Comparison of ENCODE assay signal across 15 mouse cellular contexts in genomic region chr7:132356185-132356584, GRCm38 (mm10). TPM values are rescaled to one million over a fixed set of nuclear protein-coding genes. Genes with fewer than 3 reads are reported as not detected.
DNase-seq lines count a peak whose midpoint lies in the region; ATAC-seq and TF ChIP-seq lines count a peak whose summit lies in the region.
"Had no signal": no experiment of that assay in that cellular context is flagged by ENCODE, and none has a peak within 500 bp of the region (broad histone marks: within the 10 kb centered on the region; RNA-seq: fewer than 3 reads in every experiment).

No protein-coding gene starts in this region.

- H3K4me1 ChIP-seq in testis, adult 2 months (ENCODE audit: control insufficient read depth, insufficient read depth, low read length): no peaks in the 10 kb centered on the region
- peaks cover 13% of the 10 kb centered on the region; the same call in 1 of the 2 replicates for H3K4me1 ChIP-seq in limb, embryonic 15.5 days
- H3K4me1 ChIP-seq in hindbrain, embryonic 11.5 days (replicated peaks; ENCODE audit: control insufficient read depth, insufficient read depth, low read length): 0 out of 2 replicates have a peak, but pooled peaks cover 2% of the 10 kb centered on the region

- DNase-seq in frontal cortex, adult 2 months (ENCODE audit: extremely low spot score in 1 of 2, low spot score in 1 of 2): peak; percentile 31 to 48
- no peak for DNase-seq in frontal cortex, postnatal 10 days (ENCODE audit: low spot score in 2 of 2)
- DNase-seq in testis, postnatal 14 days (ENCODE audit: low spot score): no peak
- DNase-seq in adrenal gland, postnatal 4 days (ENCODE audit: low spot score in 2 of 2): no peak
- no peak for DNase-seq in hindbrain, embryonic 11.5 days (ENCODE audit: low spot score)
- DNase-seq: cerebellum, postnatal 36 days; heart, postnatal 14 days; kidney, adult 9 months; right cerebral cortex, postnatal 14 days had no signal

- H3K27me3 ChIP-seq in testis, adult 2 months (ENCODE audit: control insufficient read depth, insufficient read depth, low read length): no peaks in the 10 kb centered on the region
- H3K27me3 ChIP-seq in limb, embryonic 15.5 days: no peaks in the 10 kb centered on the region
- H3K27me3 ChIP-seq in hindbrain, embryonic 11.5 days (ENCODE audit: control insufficient read depth, insufficient read depth, low read length): no peaks in the 10 kb centered on the region
- H3K27me3 ChIP-seq: neural tube, embryonic 12.5 days had no signal

- TF ChIP-seq POLR2A in testis, adult 2 months (IDR thresholded peaks at IDR 0.05; ENCODE audit: control insufficient read depth, low read depth, low read length): no peak

- H3K36me3 ChIP-seq in testis, adult 2 months (ENCODE audit: control insufficient read depth, insufficient read depth, low read length): no peaks in the 10 kb centered on the region
- no peaks in the 10 kb centered on the region for H3K36me3 ChIP-seq in limb, embryonic 15.5 days
- H3K36me3 ChIP-seq in hindbrain, embryonic 11.5 days (ENCODE audit: control insufficient read depth, insufficient read depth, low read length): no peaks in the 10 kb centered on the region
- H3K36me3 ChIP-seq: neural tube, embryonic 12.5 days had no signal

- WGBS in limb, embryonic 15.5 days: 15% methylated on average over 8 of the region's 8 CpGs
- 15% methylated on average over 8 of the region's 8 CpGs for WGBS in hindbrain, embryonic 11.5 days

- 0 out of 2 replicates have a peak overlapping the region, but pooled peaks have one; percentile 16 for H3K27ac ChIP-seq in testis, adult 2 months (ENCODE audit: control insufficient read depth, insufficient read depth, low read depth, low read length)
- peak overlapping the region; percentile 68; the same call in 1 of the 2 replicates for H3K27ac ChIP-seq in limb, embryonic 15.5 days
- H3K27ac ChIP-seq in hindbrain, embryonic 11.5 days (ENCODE audit: low read depth, low read length): no peak overlapping the region
- H3K27ac ChIP-seq: neural tube, embryonic 12.5 days had no signal

- H3K4me3 ChIP-seq in testis, adult 2 months (ENCODE audit: control insufficient read depth, low read depth, low read length): no peak overlapping the region
- no peak overlapping the region for H3K4me3 ChIP-seq in limb, embryonic 15.5 days
- H3K4me3 ChIP-seq in hindbrain, embryonic 11.5 days (ENCODE audit: low read depth, low read length): no peak overlapping the region
- H3K4me3 ChIP-seq: neural tube, embryonic 12.5 days had no signal

- TF ChIP-seq CTCF in testis, adult 2 months (IDR thresholded peaks at IDR 0.05; ENCODE audit: control insufficient read depth, insufficient read depth, insufficient replicate concordance, low read depth, low read length): no peak

- no peak overlapping the region for H3K4me2 ChIP-seq in limb, embryonic 15.5 days
- H3K4me2 ChIP-seq in hindbrain, embryonic 11.5 days (replicated peaks; ENCODE audit: low read depth, low read length): no peak overlapping the region
- H3K4me2 ChIP-seq: neural tube, embryonic 12.5 days had no signal

- no peaks in the 10 kb centered on the region for H3K9me3 ChIP-seq in limb, embryonic 15.5 days
- H3K9me3 ChIP-seq in hindbrain, embryonic 11.5 days (ENCODE audit: control insufficient read depth, low read length): no peaks in the 10 kb centered on the region
- H3K9me3 ChIP-seq: neural tube, embryonic 12.5 days had no signal

- peak; percentile 71; the same call in 1 of the 2 replicates for ATAC-seq in limb, embryonic 15.5 days (ENCODE audit: insufficient number of reproducible peaks, low FRiP score, low TSS enrichment, low read depth)
- ATAC-seq in cerebellum, adult (ENCODE audit: insufficient number of reproducible peaks, low FRiP score, low TSS enrichment): no peak
- no peak for ATAC-seq in hindbrain, embryonic 11.5 days (ENCODE audit: low FRiP score)
- ATAC-seq: activated CD4-positive, CD25-positive, alpha-beta regulatory T cell, adult 4 months; forebrain, embryonic 14.5 days had no signal

- no peak overlapping the region for H3K9ac ChIP-seq in limb, embryonic 15.5 days
- H3K9ac ChIP-seq in hindbrain, embryonic 11.5 days (ENCODE audit: low read depth, low read length): no peak overlapping the region
- H3K9ac ChIP-seq: neural tube, embryonic 12.5 days had no signal

RNA-seq across cellular contexts. Expression of gene Chst15, which starts 39.2 kb away (rescaled TPM):
- 18.2 and 19.2 TPM in 2 replicates for polyA plus RNA-seq in frontal cortex, adult 2 months (2012; rRNA removed)
- polyA plus RNA-seq in testis, adult 2 months (2012; rRNA removed): 1.4 and 1.8 TPM in 2 replicates
- polyA plus RNA-seq in limb, embryonic 15.5 days (2015; fragmentation: Nextera tagmentation; extraction: Ambion mirVana): 22.4 and 24.9 TPM in 2 replicates
- 10 to 100 TPM; 47.3 to 48.6 TPM for total RNA-seq in adrenal gland, postnatal 4 days (2021)
- polyA plus RNA-seq in hindbrain, embryonic 11.5 days (2014; fragmentation: Nextera tagmentation; extraction: Ambion mirVana): 25.5 and 28.3 TPM in 2 replicates

Comparison
In these comparisons a context has a peak if more than half of its experiments do, and no peak if none do; other contexts are left out.
1. DNase-seq: peak in frontal cortex, adult 2 months (2 of 2); none in frontal cortex, postnatal 10 days (0 of 2), testis, postnatal 14 days (single experiment), adrenal gland, postnatal 4 days (0 of 2) and hindbrain, embryonic 11.5 days (single experiment).